Mouse (Mus musculus) forebrain, postnatal 0 days (tissue): ENCODE results near the gene Furin. TPM values are rescaled to one million over a fixed set of nuclear protein-coding genes. Genes with fewer than 3 reads are reported as not detected.
A peak's percentile ranks its signal among the peaks of the same experiment; 100 is the strongest.

ENCODE experiments used
- ATAC-seq: fragments of 200-750 bp; cut with Nextera tagmentation; 2 replicates; pipeline ENCODE4 v1.8.0; 2017; ENCODE audit warnings: mild to moderate bottlenecking, moderate library complexity
- DNase-seq: peaks from one replicate; pipeline ENCODE4 v3.0.0-alpha.2; 2015
- H3K27ac ChIP-seq: fragments of 300-500 bp; sonication (generic); 2 replicates; pipeline ENCODE4 v1.5.1; 2014; ENCODE audit warnings: low read depth, mild to moderate bottlenecking, antibody characterized with exemption, low read length, moderate library complexity, mixed read lengths
- H3K27me3 ChIP-seq: fragments of 300-500 bp; sonication (generic); 2 replicates; pipeline ENCODE4 v1.6.1; 2014; ENCODE audit warnings: mild to moderate bottlenecking, low read length, mixed read lengths; ENCODE audit not compliant: insufficient read depth
- H3K36me3 ChIP-seq: fragments of 300-500 bp; sonication (generic); 2 replicates; pipeline ENCODE4 v1.6.1; 2014; ENCODE audit warnings: mild to moderate bottlenecking, moderate library complexity; ENCODE audit not compliant: insufficient read depth
- H3K4me1 ChIP-seq: fragments of 300-500 bp; sonication (generic); 2 replicates; pipeline ENCODE4 v1.6.1; 2014; ENCODE audit warnings: antibody characterized with exemption; ENCODE audit not compliant: insufficient read depth
- H3K4me2 ChIP-seq: fragments of 300-500 bp; sonication (generic); 2 replicates; pipeline ENCODE4 v1.6.1; 2014; ENCODE audit warnings: low read depth, mild to moderate bottlenecking, moderate library complexity
- H3K4me3 ChIP-seq: fragments of 300-500 bp; sonication (generic); 2 replicates; pipeline ENCODE4 v1.5.1; 2014; ENCODE audit warnings: low read depth, low read length, mixed read lengths
- H3K9ac ChIP-seq: fragments of 300-500 bp; sonication (generic); 2 replicates; pipeline ENCODE4 v1.6.1; 2014; ENCODE audit warnings: mild to moderate bottlenecking
- H3K9me3 ChIP-seq: fragments of 300-500 bp; sonication (generic); 2 replicates; pipeline ENCODE4 v1.6.1; 2016; ENCODE audit warnings: low read length
- CTCF ChIP-seq: sonication (generic); IDR thresholded peaks from 2 replicates; pipeline ENCODE4 v1.5.1; 2016; ENCODE audit warnings: antibody characterized with exemption, control low read depth, low read depth
- WGBS: fragments of 180-500 bp; shearing (Covaris S2); extraction: QIAGEN DNeasy Blood & Tissue Kit; methylation state at CpG from one replicate; pipeline ENCODE4 v1.1.7; 2014; 5-methylcytosine and 5-hydroxymethylcytosine counted together
- polyA plus RNA-seq: library from polyadenylated mRNA; unstranded; fragments of >200 nt; fragmentation: Nextera tagmentation; extraction: Ambion mirVana; gene quantifications from 2 replicates; pipeline ENCODE4 v1.2.1, GENCODE M21; 2015
- total RNA-seq: library from RNA; depleted of rRNA; stranded (reverse); fragments of >200 nt; gene quantifications from 2 replicates; pipeline ENCODE4 v1.2.3, GENCODE M21; 2014

The Furin gene
- total and polyA plus RNA-seq, 2 experiments from 2014 or later, result 7.7 to 21.8 TPM

- Histone ChIP-seq H3K4me1 (no peaks in the 10 kb centered on the region), H3K9ac (no peak overlapping the region), H3K4me3 (no peak overlapping the region), H3K9me3 (no peaks in the 10 kb centered on the region), H3K36me3 (peaks cover 89% of the 10 kb centered on the region), H3K4me2 (no peak overlapping the region), H3K27ac (no peak overlapping the region), H3K27me3 (no peaks in the 10 kb centered on the region)
- 17% methylated on average over 8 of the region's 8 CpGs for WGBS
- ATAC-seq, result peak; percentile 83
- DNase-seq, result no peak
- no peak for TF ChIP-seq CTCF
These were observed 48.1 kb downstream of the Furin start for GRCm38 (mm10) chr7:80357156-80357555.

GRCm38 (mm10) chr7:80356351-80356750 lies 48.9 kb downstream of the Furin start:
- Histone ChIP-seq H3K27ac (no peak overlapping the region), H3K4me2 (no peak overlapping the region), H3K4me1 (no peaks in the 10 kb centered on the region), H3K27me3 (no peaks in the 10 kb centered on the region), H3K9ac (no peak overlapping the region), H3K36me3 (peaks cover 88% of the 10 kb centered on the region), H3K9me3 (no peaks in the 10 kb centered on the region), H3K4me3 (no peak overlapping the region)
- DNase-seq (no peak), ATAC-seq (no peak)
- WGBS, result 86% methylated on average over 13 of the region's 13 CpGs
- no peak for TF ChIP-seq CTCF

- Histone ChIP-seq H3K9me3 (no peaks in the 10 kb centered on the region), H3K27ac (no peak overlapping the region), H3K4me3 (no peak overlapping the region), H3K9ac (no peak overlapping the region), H3K27me3 (no peaks in the 10 kb centered on the region), H3K36me3 (peaks cover 71% of the 10 kb centered on the region), H3K4me1 (no peaks in the 10 kb centered on the region), H3K4me2 (no peak overlapping the region)
- WGBS, result 93% methylated on average over 8 of the region's 8 CpGs
- no peak for ATAC-seq
- DNase-seq, result no peak
- TF ChIP-seq CTCF, result no peak
These were observed 52.3 kb downstream of the Furin start for GRCm38 (mm10) chr7:80352920-80353319.

GRCm38 (mm10) chr7:80350808-80351207 lies 54.4 kb downstream of the Furin start:
- 77% methylated on average over 2 of the region's 2 CpGs for WGBS
- DNase-seq, result no peak
- no peak for ATAC-seq
- Histone ChIP-seq H3K9me3 (no peaks in the 10 kb centered on the region), H3K36me3 (peaks cover 50% of the 10 kb centered on the region), H3K4me3 (no peak overlapping the region), H3K4me2 (no peak overlapping the region), H3K27me3 (no peaks in the 10 kb centered on the region), H3K4me1 (no peaks in the 10 kb centered on the region), H3K27ac (no peak overlapping the region), H3K9ac (no peak overlapping the region)
- TF ChIP-seq CTCF, result no peak

- peaks cover 31% of the 10 kb centered on the region for H3K36me3 ChIP-seq
- no peak for DNase-seq
- no peaks in the 10 kb centered on the region for H3K9me3 ChIP-seq
- H3K27ac ChIP-seq, result no peak overlapping the region
- no peak for TF ChIP-seq CTCF
- H3K9ac ChIP-seq, result no peak overlapping the region
- H3K4me1 ChIP-seq, result no peaks in the 10 kb centered on the region
- no peak overlapping the region for H3K4me2 ChIP-seq
- 69% methylated on average over 13 of the region's 13 CpGs for WGBS
- H3K27me3 ChIP-seq, result no peaks in the 10 kb centered on the region
- H3K4me3 ChIP-seq, result no peak overlapping the region
- no peak for ATAC-seq
These were observed 57.3 kb downstream of the Furin start for GRCm38 (mm10) chr7:80347670-80348586.

- Histone ChIP-seq H3K9ac (no peak overlapping the region), H3K27me3 (no peaks in the 10 kb centered on the region), H3K27ac (no peak overlapping the region), H3K4me1 (peaks cover 5% of the 10 kb centered on the region), H3K4me2 (no peak overlapping the region), H3K4me3 (no peak overlapping the region), H3K9me3 (no peaks in the 10 kb centered on the region), H3K36me3 (peaks cover 21% of the 10 kb centered on the region)
- 91% methylated on average over 5 of the region's 5 CpGs for WGBS
- no peak for TF ChIP-seq CTCF
- DNase-seq (no peak), ATAC-seq (no peak)
These were observed 58.4 kb downstream of the Furin start for GRCm38 (mm10) chr7:80346830-80347229.

- H3K27me3 ChIP-seq, result no peaks in the 10 kb centered on the region
- no peak for ATAC-seq
- H3K9me3 ChIP-seq, result no peaks in the 10 kb centered on the region
- H3K27ac ChIP-seq, result no peak overlapping the region
- no peak overlapping the region for H3K4me2 ChIP-seq
- no peak overlapping the region for H3K4me3 ChIP-seq
- H3K36me3 ChIP-seq, result peaks cover 15% of the 10 kb centered on the region
- H3K4me1 ChIP-seq, result peaks cover 5% of the 10 kb centered on the region
- no peak for TF ChIP-seq CTCF
- DNase-seq, result no peak
- no peak overlapping the region for H3K9ac ChIP-seq
- WGBS, result 98% methylated on average over 9 of the region's 9 CpGs
These were observed 59.1 kb downstream of the Furin start for GRCm38 (mm10) chr7:80346173-80346572.
